Comparison of ENCODE assay signal across 9 mouse cellular contexts in genomic region chr13:94506411-94506810, GRCm38 (mm10).
"Had no signal": no experiment of that assay in that cellular context is flagged by ENCODE, and none has a peak within 500 bp of the region (broad histone marks: within the 10 kb centered on the region; RNA-seq: fewer than 3 reads in every experiment).

No protein-coding gene starts in this region.

- DNase-seq: kidney, adult 11 months; kidney, adult 9 months; kidney, postnatal 36 days; liver; lung, adult 2 months; lung, postnatal 4 days; midbrain, embryonic 14.5 days; thymus, adult 2 months; thymus, postnatal 36 days had no signal
